In the genomic region with DNA sequence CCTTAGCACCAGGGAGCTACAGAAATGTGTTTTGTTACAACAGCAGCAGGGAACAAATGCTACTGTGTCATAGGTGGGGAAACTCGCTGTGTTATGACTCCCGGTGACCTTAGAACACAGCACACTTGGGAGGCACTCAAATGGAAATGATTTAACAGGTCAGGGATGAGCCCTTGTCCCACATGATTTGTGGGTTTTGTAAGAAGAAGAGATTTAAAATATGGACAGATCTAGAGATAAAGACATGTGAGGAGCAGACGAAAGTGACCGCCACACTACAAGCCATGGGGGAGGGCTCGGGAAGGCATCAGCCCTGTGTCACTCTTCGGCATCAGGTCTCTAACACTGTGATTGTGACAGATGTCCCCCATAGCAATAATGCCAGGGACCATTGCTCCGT, we compare ENCODE assay signal across 23 mouse cellular contexts.
A peak's percentile ranks its signal among the peaks of the same experiment; 100 is the strongest.
DNase-seq lines count a peak whose midpoint lies in the region; ATAC-seq lines count a peak whose summit lies in the region.
"Had no signal": no experiment of that assay in that cellular context is flagged by ENCODE, and none has a peak within 500 bp of the region (broad histone marks: within the 10 kb centered on the region; RNA-seq: fewer than 3 reads in every experiment).

No protein-coding gene starts in this region.

- WGBS in kidney, embryonic 15.5 days: 39% methylated on average over 7 of the region's 7 CpGs
- WGBS in intestine, embryonic 15.5 days: 80% methylated on average over 7 of the region's 7 CpGs

- no peak overlapping the region for H3K9ac ChIP-seq in kidney, embryonic 15.5 days
- H3K9ac ChIP-seq in intestine, embryonic 15.5 days: no peak overlapping the region
- H3K9ac ChIP-seq: embryonic facial prominence, embryonic 15.5 days; heart, embryonic 13.5 days; hindbrain, embryonic 15.5 days had no signal

- no peak overlapping the region for H3K4me2 ChIP-seq in kidney, embryonic 15.5 days
- no peak overlapping the region for H3K4me2 ChIP-seq in intestine, embryonic 15.5 days (replicated peaks)
- H3K4me2 ChIP-seq: embryonic facial prominence, embryonic 15.5 days; heart, embryonic 13.5 days; hindbrain, embryonic 15.5 days had no signal

- 0 out of 2 replicates have a peak, but pooled peaks have one; percentile 36 for ATAC-seq in kidney, embryonic 15.5 days (replicated peaks; ENCODE audit: low FRiP score)
- ATAC-seq in intestine, embryonic 15.5 days: no peak
- ATAC-seq: CD4-positive, CD25-positive, alpha-beta regulatory T cell, adult 4 months; forebrain, embryonic 14.5 days; intestine, postnatal 0 days had no signal

- no peaks in the 10 kb centered on the region for H3K9me3 ChIP-seq in kidney, embryonic 15.5 days (replicated peaks)
- no peaks in the 10 kb centered on the region for H3K9me3 ChIP-seq in intestine, embryonic 15.5 days
- H3K9me3 ChIP-seq: embryonic facial prominence, embryonic 15.5 days; forebrain, embryonic 10.5 days; G1E; heart, embryonic 13.5 days; hindbrain, embryonic 15.5 days had no signal

- 0 out of 2 replicates have a peak, but pooled peaks cover 4% of the 10 kb centered on the region for H3K4me1 ChIP-seq in kidney, embryonic 15.5 days
- no peaks in the 10 kb centered on the region for H3K4me1 ChIP-seq in intestine, embryonic 15.5 days (replicated peaks)

- H3K4me3 ChIP-seq in kidney, embryonic 15.5 days (replicated peaks): no peak overlapping the region
- H3K4me3 ChIP-seq in intestine, embryonic 15.5 days (replicated peaks): no peak overlapping the region
- H3K4me3 ChIP-seq: embryonic facial prominence, embryonic 15.5 days; erythroblast, embryonic 14.5 days; forebrain, embryonic 10.5 days; heart, adult 2 months; heart, embryonic 13.5 days; hindbrain, embryonic 15.5 days had no signal

- peak; percentile 31 to 81 for DNase-seq in adrenal gland, adult (ENCODE audit: inconsistent age in 2 of 2, low spot score in 1 of 2)
- DNase-seq in adrenal gland, postnatal 25 days: no peak
- DNase-seq in kidney, adult 9 months: no peak
- DNase-seq in adrenal gland, postnatal 36 days: peak; percentile 29 to 30
- no peak for DNase-seq in adipocyte (ENCODE audit: low spot score)
- DNase-seq: B cell, adult 2 months; cerebellum, adult 11 months; cerebellum, adult 8-10 months; cerebellum, postnatal 14 days; embryo, embryonic 11 days; heart, postnatal 36 days had no signal

- no peaks in the 10 kb centered on the region for H3K36me3 ChIP-seq in kidney, embryonic 15.5 days
- H3K36me3 ChIP-seq in intestine, embryonic 15.5 days: no peaks in the 10 kb centered on the region
- H3K36me3 ChIP-seq: embryonic facial prominence, embryonic 15.5 days; forebrain, embryonic 10.5 days; G1E; heart, embryonic 13.5 days; hindbrain, embryonic 15.5 days had no signal

- no peaks in the 10 kb centered on the region for H3K27me3 ChIP-seq in kidney, embryonic 15.5 days
- H3K27me3 ChIP-seq in intestine, embryonic 15.5 days (replicated peaks): no peaks in the 10 kb centered on the region
- H3K27me3 ChIP-seq: embryonic facial prominence, embryonic 15.5 days; heart, embryonic 13.5 days; hindbrain, embryonic 15.5 days had no signal

- H3K27ac ChIP-seq in kidney, embryonic 15.5 days: no peak overlapping the region
- H3K27ac ChIP-seq in intestine, embryonic 15.5 days: no peak overlapping the region
- H3K27ac ChIP-seq: embryonic facial prominence, embryonic 15.5 days; forebrain, embryonic 10.5 days; heart, adult 2 months; heart, embryonic 13.5 days; hindbrain, embryonic 15.5 days had no signal

Comparison
In these comparisons a context has a peak if more than half of its experiments do, and no peak if none do; other contexts are left out.
1. DNase-seq: peak in adrenal gland, adult (2 of 2) and adrenal gland, postnatal 36 days (2 of 2); none in adrenal gland, postnatal 25 days (single experiment), kidney, adult 9 months (single experiment) and adipocyte (single experiment).